Mouse (Mus musculus): Measurements from ENCODE around the gene Aldh3a2. TPM values are rescaled to one million over a fixed set of nuclear protein-coding genes. Genes with fewer than 3 reads are reported as not detected.

Gene Aldh3a2
- total RNA-seq, 1 experiment, result 24.4 TPM

DNA sequence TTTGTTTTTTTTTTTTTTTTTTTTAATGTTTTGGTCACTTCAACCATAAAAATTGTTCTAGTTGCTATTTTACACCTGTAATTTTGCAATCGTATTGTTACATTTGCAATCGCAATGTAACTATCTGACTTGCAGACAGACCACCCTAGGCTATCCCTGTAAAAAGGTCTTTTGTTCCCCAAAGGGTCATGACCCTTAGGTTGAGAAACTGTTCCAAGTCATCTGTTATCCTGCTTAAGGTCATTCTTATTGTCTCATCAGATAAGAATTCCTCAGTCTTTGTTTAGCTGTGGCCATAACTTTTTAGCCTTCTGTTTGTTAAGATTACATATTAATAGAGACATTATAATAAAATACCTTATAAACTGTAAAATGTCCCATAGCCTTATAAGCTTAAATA is 26.0 kb upstream of the Aldh3a2 start:
- H3K36me3 ChIP-seq (ENCODE audit: control insufficient read depth, insufficient read depth, low read length, poor library complexity, severe bottlenecking), result peaks cover 1% of the 10 kb centered on the region
- H3K9ac ChIP-seq (ENCODE audit: insufficient read depth, low read depth, low read length, poor library complexity, severe bottlenecking), result no peak overlapping the region
- H3K9me3 ChIP-seq (ENCODE audit: control insufficient read depth, insufficient read depth, low read depth, low read length), result peaks cover 7% of the 10 kb centered on the region
- no peak for DNase-seq (ENCODE audit: low read depth, low spot score)
- TF ChIP-seq CHD2 (IDR thresholded peaks at IDR 0.05; ENCODE audit: low read depth, low read length) (no peak), ZC3H11A (IDR thresholded peaks at IDR 0.05; ENCODE audit: borderline replicate concordance, low read depth, low read length) (no peak), MAFK (IDR thresholded peaks at IDR 0.05; ENCODE audit: insufficient read depth, low read depth, low read length) (no peak), HCFC1 (IDR thresholded peaks at IDR 0.05; ENCODE audit: borderline replicate concordance, insufficient read depth, low read length) (no peak), ZNF384 (IDR thresholded peaks at IDR 0.05; ENCODE audit: low read depth, low read length) (no peak)
- in situ Hi-C loops (cut with MboI; ENCODE audit: low sequenced_read_pairs in 2 of 2, unreplicated experiment in 2 of 2), result no loop called here
- H3K4me1 ChIP-seq (ENCODE audit: control insufficient read depth in 2 of 2, insufficient read depth in 2 of 2, low read length in 2 of 2, poor library complexity in 1 of 2), result peaks cover 0 to 5% of the 10 kb centered on the region in 2 experiments; a peak in 2 of 4 replicates
- no peak overlapping the region; the same call in 1 of the 2 replicates for H3K27ac ChIP-seq (ENCODE audit: insufficient read depth, low read depth, low read length, poor library complexity, severe bottlenecking)
- H3K4me3 ChIP-seq (ENCODE audit: insufficient read depth in 1 of 2, low read depth in 1 of 2, low read length in 2 of 2, poor library complexity in 1 of 2, severe bottlenecking in 1 of 2), result no peak overlapping the region

- DNase-seq (ENCODE audit: low read depth, low spot score), result no peak
- in situ Hi-C loops (cut with MboI; ENCODE audit: low sequenced_read_pairs in 2 of 2, unreplicated experiment in 2 of 2), result no loop called here
- TF ChIP-seq CHD2 (IDR thresholded peaks at IDR 0.05; ENCODE audit: low read depth, low read length), result no peak
- TF ChIP-seq HCFC1 (IDR thresholded peaks at IDR 0.05; ENCODE audit: borderline replicate concordance, insufficient read depth, low read length), result no peak
- TF ChIP-seq ZNF384 (IDR thresholded peaks at IDR 0.05; ENCODE audit: low read depth, low read length), result no peak
- TF ChIP-seq ZC3H11A (IDR thresholded peaks at IDR 0.05; ENCODE audit: borderline replicate concordance, low read depth, low read length), result no peak
- no peak for TF ChIP-seq MAFK (IDR thresholded peaks at IDR 0.05; ENCODE audit: insufficient read depth, low read depth, low read length)
- Histone ChIP-seq H3K9me3 (ENCODE audit: control insufficient read depth, insufficient read depth, low read depth, low read length) (no peaks in the 10 kb centered on the region), H3K4me3 (ENCODE audit: insufficient read depth in 1 of 2, low read depth in 1 of 2, low read length in 2 of 2, poor library complexity in 1 of 2, severe bottlenecking in 1 of 2) (no peak overlapping the region), H3K9ac (ENCODE audit: insufficient read depth, low read depth, low read length, poor library complexity, severe bottlenecking) (no peak overlapping the region), H3K4me1 (ENCODE audit: control insufficient read depth in 2 of 2, insufficient read depth in 2 of 2, low read length in 2 of 2, poor library complexity in 1 of 2) (no peaks in the 10 kb centered on the region), H3K27ac (ENCODE audit: insufficient read depth, low read depth, low read length, poor library complexity, severe bottlenecking) (no peak overlapping the region), H3K36me3 (ENCODE audit: control insufficient read depth, insufficient read depth, low read length, poor library complexity, severe bottlenecking) (no peaks in the 10 kb centered on the region)
Observed at GRCm38 (mm10) chr11:61284323-61284722, 17.1 kb upstream of the Aldh3a2 start.

DNA sequence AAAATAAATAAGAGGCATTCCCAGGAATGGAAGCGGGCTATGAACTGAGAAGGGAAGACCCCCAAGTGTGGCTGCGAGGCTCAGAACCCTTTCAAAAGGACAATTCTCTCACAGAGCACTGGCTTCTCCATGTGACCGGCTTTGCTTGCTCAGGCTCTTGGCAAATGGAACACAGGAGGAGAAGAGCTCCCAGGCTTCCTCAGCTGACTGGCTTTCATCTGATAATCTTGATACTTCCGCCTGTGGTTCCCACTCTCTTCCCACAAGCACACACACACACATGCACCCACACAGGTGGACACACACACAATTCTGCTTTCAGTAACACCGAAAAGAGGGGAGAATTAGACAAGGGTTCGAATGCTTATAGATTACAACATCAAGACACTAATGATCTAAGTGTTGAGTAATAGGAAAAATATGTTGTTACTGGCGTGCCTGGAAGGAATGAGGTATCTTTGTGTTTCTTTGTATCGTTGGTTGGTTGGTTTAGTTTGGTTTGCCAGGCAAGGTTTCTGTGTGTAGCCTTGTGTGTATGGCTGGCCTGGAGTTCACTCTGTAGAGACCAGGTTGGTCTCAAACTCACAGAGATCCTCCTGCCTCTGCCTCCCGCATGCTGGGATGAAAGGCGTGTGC is 16.3 kb upstream of the Aldh3a2 start:
- DNase-seq (ENCODE audit: low read depth, low spot score), result no peak
- Histone ChIP-seq H3K9me3 (ENCODE audit: control insufficient read depth, insufficient read depth, low read depth, low read length) (no peaks in the 10 kb centered on the region), H3K4me1 (ENCODE audit: control insufficient read depth in 2 of 2, insufficient read depth in 2 of 2, low read length in 2 of 2, poor library complexity in 1 of 2) (no peaks in the 10 kb centered on the region), H3K4me3 (ENCODE audit: insufficient read depth in 1 of 2, low read depth in 1 of 2, low read length in 2 of 2, poor library complexity in 1 of 2, severe bottlenecking in 1 of 2) (no peak overlapping the region), H3K27ac (ENCODE audit: insufficient read depth, low read depth, low read length, poor library complexity, severe bottlenecking) (no peak overlapping the region), H3K36me3 (ENCODE audit: control insufficient read depth, insufficient read depth, low read length, poor library complexity, severe bottlenecking) (no peaks in the 10 kb centered on the region), H3K9ac (ENCODE audit: insufficient read depth, low read depth, low read length, poor library complexity, severe bottlenecking) (no peak overlapping the region)
- TF ChIP-seq CHD2 (IDR thresholded peaks at IDR 0.05; ENCODE audit: low read depth, low read length), result no peak
- in situ Hi-C loops (cut with MboI; ENCODE audit: low sequenced_read_pairs in 2 of 2, unreplicated experiment in 2 of 2), result no loop called here

- no peaks in the 10 kb centered on the region for H3K4me1 ChIP-seq (ENCODE audit: control insufficient read depth in 2 of 2, insufficient read depth in 2 of 2, low read length in 2 of 2, poor library complexity in 1 of 2)
- no peak overlapping the region for H3K4me3 ChIP-seq (ENCODE audit: insufficient read depth in 1 of 2, low read depth in 1 of 2, low read length in 2 of 2, poor library complexity in 1 of 2, severe bottlenecking in 1 of 2)
- H3K36me3 ChIP-seq (ENCODE audit: control insufficient read depth, insufficient read depth, low read length, poor library complexity, severe bottlenecking), result no peaks in the 10 kb centered on the region
- H3K9me3 ChIP-seq (ENCODE audit: control insufficient read depth, insufficient read depth, low read depth, low read length), result no peaks in the 10 kb centered on the region
- no peak overlapping the region for H3K27ac ChIP-seq (ENCODE audit: insufficient read depth, low read depth, low read length, poor library complexity, severe bottlenecking)
- no peak overlapping the region for H3K9ac ChIP-seq (ENCODE audit: insufficient read depth, low read depth, low read length, poor library complexity, severe bottlenecking)
- in situ Hi-C loops (cut with MboI; ENCODE audit: low sequenced_read_pairs in 2 of 2, unreplicated experiment in 2 of 2), result no loop called here
- no peak for DNase-seq (ENCODE audit: low read depth, low spot score)
- no peak for TF ChIP-seq HCFC1 (IDR thresholded peaks at IDR 0.05; ENCODE audit: borderline replicate concordance, insufficient read depth, low read length)
- TF ChIP-seq ZNF384 (IDR thresholded peaks at IDR 0.05; ENCODE audit: low read depth, low read length), result no peak
- TF ChIP-seq ZC3H11A (IDR thresholded peaks at IDR 0.05; ENCODE audit: borderline replicate concordance, low read depth, low read length), result no peak
- TF ChIP-seq MAFK (IDR thresholded peaks at IDR 0.05; ENCODE audit: insufficient read depth, low read depth, low read length), result no peak
- no peak for TF ChIP-seq CHD2 (IDR thresholded peaks at IDR 0.05; ENCODE audit: low read depth, low read length)
Observed at GRCm38 (mm10) chr11:61278445-61279077, 11.3 kb upstream of the Aldh3a2 start.
